Mouse (Mus musculus) WW6 (cell line): ENCODE results near the gene Sf3a1.
"Not testable (repeated sequence)": the region's sequence is repeated elsewhere in the genome, so short reads cannot be mapped to it uniquely, and the experiment has no call there.

Source experiments
- DNase-seq: peaks from one replicate; pipeline ENCODE4 v3.0.0-alpha.2; 2013; ENCODE audit warnings: low read depth, low spot score

The Sf3a1 gene

DNA sequence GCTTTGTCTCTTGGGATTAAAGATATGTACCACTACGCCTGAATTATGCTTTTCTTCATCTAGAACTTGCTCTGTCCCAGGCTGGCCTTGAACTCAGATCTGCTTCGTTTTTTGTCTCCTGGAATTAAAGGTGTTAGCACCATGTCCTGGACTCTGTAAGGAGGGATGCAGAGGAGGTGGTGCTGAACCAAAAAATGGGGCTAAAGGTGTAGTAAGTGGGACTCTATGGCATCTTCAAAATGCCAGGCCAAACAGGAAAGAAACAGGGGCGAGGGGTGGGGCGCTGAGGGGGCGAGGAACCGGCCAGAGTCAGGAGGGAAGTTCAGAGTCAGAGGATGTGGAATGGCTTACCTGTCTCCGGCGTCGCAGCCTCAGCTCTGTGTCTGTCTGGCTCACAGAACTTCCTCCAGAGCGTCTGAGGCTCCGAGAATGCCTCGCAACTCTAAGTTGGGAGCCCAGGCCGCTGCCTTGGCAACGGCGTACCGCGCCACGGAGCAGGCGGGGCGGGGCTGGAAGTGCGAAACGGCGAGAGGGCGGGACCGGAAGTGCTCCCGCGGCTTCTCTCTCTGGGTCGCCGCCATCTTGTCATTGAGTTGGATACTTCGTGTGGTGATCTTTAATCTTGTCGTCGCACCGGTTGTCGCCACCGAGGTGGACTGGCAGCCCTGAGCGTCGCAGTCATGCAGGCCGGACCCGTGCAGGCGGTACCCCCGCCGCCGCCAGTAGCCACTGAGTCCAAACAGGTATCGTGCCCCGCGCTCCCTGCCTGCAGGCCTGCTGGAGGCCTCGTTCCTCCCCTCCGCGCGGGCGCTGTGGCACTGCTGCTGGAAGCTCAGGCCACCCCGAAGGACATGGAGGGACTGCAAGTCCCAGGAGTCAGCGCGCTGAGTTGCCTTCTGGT lies at the start of gene Sf3a1, which contains the start of gene Ccdc157:
Sf3a1 (plus strand) TSS at position 543 of the 901 bp plus-strand sequence.
Ccdc157 (minus strand) TSS at position 486 of the 901 bp plus-strand sequence.
- peak; percentile 93 for DNase-seq

GRCm38 (mm10) chr11:4112033-4112432 lies 48.1 kb upstream of the Sf3a1 start:
- DNase-seq, result no peak

- no peak for DNase-seq
Measured at GRCm38 (mm10) chr11:4112861-4113260, 47.3 kb upstream of the Sf3a1 start.

DNA sequence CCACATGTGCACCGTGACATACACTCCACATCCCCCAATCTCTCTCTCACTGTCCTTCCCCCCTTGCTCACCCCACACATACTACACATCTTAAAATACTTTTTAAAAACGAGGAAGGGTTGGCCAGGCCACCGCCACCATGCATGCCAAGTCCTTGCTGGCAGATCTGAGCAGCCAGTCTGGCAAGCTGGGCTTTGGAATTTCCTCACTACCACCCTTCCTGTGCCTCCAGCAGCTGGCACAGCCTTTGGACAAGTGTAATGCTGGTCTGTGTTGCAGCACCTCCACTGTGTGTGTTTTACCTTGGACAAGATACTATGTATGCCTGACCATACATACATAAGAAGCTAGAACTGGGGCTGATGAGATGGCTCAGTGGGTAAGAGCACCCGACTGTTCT lies 46.7 kb upstream of the Sf3a1 start:
- DNase-seq, result no peak

GRCm38 (mm10) chr11:4113970-4114369 lies 46.2 kb upstream of the Sf3a1 start:
- DNase-seq, result no peak

- not testable (repeated sequence) for DNase-seq
Measured at GRCm38 (mm10) chr11:4114541-4114940, 45.6 kb upstream of the Sf3a1 start.

DNA sequence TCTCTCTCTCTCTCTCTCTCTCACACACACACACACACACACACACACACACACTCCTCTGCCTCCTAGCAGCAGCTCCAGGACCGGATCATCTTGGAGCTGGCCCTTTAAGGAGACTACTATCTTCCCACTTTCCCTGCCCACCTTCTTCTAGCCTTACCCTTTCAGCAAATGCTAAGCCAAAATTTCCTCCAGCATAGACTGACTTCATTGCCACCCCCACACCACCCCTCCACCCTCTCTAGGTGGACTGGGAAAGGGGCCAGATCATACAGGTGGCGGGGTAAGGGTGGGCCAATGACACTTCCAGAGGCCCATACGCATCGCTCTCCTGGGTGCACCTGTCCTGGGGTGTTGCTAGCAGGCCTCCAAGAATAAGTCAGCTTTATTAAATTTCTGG lies 44.7 kb upstream of the Sf3a1 start:
- no peak for DNase-seq

DNA sequence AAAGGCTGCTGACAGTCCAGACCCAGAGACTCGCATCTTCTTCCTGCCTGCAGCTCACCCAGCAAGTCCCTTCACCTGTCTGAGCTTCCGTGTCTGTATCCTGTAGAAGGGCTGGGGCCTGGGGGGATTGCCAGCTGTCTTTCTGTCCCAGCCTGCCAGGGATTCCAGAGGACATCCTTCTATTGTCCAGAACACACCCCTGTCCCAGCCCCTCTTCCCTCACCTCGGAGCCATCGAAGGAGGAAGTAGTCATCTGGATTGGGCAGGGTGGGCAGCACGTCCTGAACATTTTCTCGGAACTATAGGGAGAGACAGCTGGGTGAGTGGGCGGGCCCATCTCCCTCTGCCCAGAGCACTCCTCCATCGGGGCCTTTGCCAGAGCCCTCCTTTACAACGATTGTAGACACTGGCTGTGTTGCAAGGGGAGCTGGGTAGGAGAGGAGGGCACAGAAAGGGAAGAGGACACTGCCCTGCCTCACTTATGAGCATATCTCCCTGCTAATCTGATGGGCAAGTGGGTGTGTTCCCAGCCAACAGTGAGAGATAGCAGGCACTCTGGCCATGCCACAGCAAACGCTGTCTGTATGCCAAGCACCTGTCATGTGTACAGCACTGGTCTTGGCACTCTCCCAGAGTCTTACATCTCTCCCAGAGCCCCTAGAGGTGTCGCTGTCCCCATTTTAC lies 43.5 kb upstream of the Sf3a1 start:
- DNase-seq, result no peak

DNA sequence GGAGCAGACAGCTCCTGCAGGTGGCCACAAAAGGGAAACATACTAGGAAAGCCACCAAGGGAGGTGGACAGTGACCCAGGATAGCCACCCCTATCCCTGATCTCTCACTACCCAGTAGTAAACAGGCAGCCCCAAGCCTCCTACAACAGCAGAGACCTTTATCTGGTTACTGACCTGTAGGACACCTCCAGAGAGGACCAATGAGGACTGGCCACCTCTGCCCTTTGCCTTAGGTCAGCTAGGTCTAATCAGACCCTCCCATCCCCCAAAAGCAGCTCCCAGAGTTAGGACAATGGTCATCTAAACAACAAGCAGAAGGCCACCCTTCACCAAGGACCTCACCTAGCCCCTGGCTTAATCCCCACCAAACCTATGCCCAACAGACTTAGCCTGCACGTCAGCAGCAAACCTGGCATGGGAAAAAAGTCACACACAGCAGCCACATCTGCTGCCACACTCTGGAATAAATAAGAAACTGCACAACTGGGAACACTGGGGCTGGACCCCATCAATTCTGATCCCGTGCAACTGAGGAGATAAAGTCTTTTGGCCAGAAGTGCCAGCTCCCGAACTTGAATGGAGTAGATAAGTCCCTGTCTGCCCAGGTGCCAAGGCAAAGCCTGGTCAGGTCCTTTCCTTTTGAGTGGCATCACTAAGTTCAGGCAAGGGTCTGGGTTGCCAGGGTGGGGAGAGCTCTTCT lies 42.6 kb upstream of the Sf3a1 start:
- DNase-seq, result no peak

DNA sequence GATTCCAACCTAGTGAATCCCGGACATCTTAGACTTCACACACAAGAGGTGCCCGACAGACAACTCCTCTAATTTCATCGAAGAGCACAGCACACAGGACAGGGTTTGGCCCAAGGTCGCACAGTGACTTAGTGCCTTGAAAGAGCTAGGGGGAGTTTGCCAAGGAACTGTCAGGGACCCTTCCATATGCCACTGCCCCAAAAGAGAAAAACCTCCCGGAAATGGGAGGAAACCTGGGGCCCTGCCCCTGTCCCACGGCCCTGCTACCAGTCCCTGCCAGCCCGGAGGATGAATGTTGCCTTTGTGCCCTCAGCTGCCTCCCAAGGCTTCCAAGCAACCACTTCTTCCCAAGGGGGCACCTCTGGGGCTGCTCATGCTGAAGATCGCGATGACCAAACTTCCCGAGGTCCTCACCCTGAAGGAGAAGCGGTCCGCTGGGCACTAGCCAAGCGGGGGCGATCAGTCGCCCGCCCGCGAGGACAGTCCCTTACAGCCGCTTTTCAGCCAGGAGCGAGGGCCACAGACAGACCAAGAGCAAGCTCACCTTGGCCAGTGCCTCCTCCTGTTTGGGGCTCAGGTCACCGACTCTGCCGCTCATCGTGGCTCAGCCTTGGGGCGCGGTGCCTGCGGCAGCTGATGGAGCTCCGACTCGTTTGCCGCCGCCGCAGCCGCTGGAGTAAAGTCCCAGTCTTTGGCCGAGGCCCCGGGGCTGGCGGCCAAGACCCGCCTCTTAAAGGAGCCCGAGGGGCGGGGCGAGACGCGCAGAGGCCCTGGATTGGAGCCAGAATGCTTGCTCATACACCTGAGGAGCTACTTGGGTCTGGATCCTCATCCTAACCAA lies 41.8 kb upstream of the Sf3a1 start:
- DNase-seq, result no peak

GRCm38 (mm10) chr11:4119635-4120034 lies 40.5 kb upstream of the Sf3a1 start:
- DNase-seq, result no peak

GRCm38 (mm10) chr11:4121691-4122090 lies 38.5 kb upstream of the Sf3a1 start:
- DNase-seq, result no peak

GRCm38 (mm10) chr11:4122226-4122625 lies 37.9 kb upstream of the Sf3a1 start:
- DNase-seq, result no peak

GRCm38 (mm10) chr11:4122742-4123579 lies 37.2 kb upstream of the Sf3a1 start, which contains the start of gene Sec14l2:
TSS of gene Sec14l2 (minus strand) at chr11:4123415.
- DNase-seq, result no peak

- peak; percentile 65 for DNase-seq
Measured at GRCm38 (mm10) chr11:4123922-4124321, 36.2 kb upstream of the Sf3a1 start.

GRCm38 (mm10) chr11:4127059-4127458 lies 33.1 kb upstream of the Sf3a1 start:
- DNase-seq, result no peak

DNA sequence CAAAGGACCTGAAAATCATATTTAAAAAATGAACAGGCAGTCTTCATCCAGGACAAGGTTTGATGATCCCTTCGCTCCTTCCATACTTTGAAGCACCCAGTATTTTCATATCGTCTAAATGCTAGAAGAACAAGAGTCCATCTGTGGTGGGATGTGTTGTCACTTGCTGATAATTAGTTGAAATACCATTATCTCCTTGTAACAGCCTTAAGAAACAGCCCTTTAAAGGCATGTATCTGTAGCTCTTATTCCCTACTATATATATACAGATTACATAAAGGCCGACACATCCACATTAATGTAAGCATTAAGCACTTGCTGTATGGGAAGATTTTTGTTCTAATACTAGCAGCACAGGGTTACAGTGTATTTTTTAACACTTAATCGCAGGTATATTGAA lies 31.7 kb upstream of the Sf3a1 start:
- not testable (repeated sequence) for DNase-seq

- no peak for DNase-seq
Measured at GRCm38 (mm10) chr11:4133450-4133849, 26.7 kb upstream of the Sf3a1 start.

DNA sequence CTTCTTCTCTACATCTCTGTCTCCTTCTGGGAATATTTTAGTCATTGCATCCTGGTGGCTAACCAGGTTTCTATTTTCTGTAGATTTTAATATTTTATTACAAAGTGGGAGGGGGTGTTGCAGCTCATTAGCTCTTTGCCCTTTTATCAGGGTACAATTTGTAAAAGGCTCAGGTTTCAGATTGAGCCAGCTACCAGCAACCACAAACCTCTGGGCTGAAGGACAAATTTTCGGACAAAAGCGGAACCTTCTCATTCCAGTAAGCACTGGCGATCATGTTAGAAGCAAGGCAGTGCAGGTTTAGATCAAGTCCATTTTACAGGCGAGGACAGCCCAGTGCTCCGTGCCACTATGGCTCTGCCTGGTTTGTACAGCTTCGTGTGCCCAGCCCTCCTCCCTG lies 25.8 kb upstream of the Sf3a1 start:
- no peak for DNase-seq
